Mouse (Mus musculus): Measurements from ENCODE around the gene Kcp.

- TF ChIP-seq POLR2A (IDR thresholded peaks at IDR 0.05; ENCODE audit: borderline replicate concordance, insufficient read depth, low read length) = no peak
- no peak for TF ChIP-seq CTCF (IDR thresholded peaks at IDR 0.05; ENCODE audit: borderline replicate concordance, insufficient read depth, low read depth, low read length)
Measured at GRCm38 (mm10) chr6:29539502-29539901, 31.8 kb upstream of the Kcp start.
